Mouse (Mus musculus): ENCODE results near the gene 2900011O08Rik. TPM values are rescaled to one million over a fixed set of nuclear protein-coding genes. Genes with fewer than 3 reads are reported as not detected.

2900011O08Rik gene
- polyA plus RNA-seq, 1 experiment from 2014 or later, result 45.5 TPM

DNA sequence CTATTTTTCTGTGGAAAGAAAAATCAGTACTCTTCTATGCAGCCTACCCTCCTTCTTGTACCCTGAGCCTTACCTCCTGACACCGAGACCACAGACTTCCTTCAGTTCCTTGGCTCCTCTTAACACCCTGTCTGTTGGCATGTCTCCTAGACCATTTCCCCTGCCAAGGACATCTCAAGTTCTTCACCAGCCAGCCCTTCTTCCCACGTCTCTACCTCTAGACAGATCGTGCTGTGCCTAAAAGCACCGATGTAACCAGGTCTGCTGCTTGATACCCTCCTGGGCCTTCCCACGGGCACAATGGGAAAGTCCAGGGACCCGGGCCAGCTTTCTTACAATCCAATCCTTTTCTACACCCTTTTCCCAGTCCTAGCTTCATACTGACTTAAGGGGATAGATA is 119.5 kb downstream of the 2900011O08Rik start:
- Histone ChIP-seq H3K36me3 (replicated peaks) (peaks cover 24% of the 10 kb centered on the region), H3K9ac (no peak overlapping the region), H3K4me3 (replicated peaks) (no peak overlapping the region), H3K4me2 (no peak overlapping the region), H3K27ac (no peak overlapping the region), H3K9me3 (no peaks in the 10 kb centered on the region), H3K27me3 (no peaks in the 10 kb centered on the region), H3K4me1 (no peaks in the 10 kb centered on the region)
- 93% methylated on average over 6 of the region's 6 CpGs for WGBS
- ATAC-seq (ENCODE audit: low FRiP score), result no peak

DNA sequence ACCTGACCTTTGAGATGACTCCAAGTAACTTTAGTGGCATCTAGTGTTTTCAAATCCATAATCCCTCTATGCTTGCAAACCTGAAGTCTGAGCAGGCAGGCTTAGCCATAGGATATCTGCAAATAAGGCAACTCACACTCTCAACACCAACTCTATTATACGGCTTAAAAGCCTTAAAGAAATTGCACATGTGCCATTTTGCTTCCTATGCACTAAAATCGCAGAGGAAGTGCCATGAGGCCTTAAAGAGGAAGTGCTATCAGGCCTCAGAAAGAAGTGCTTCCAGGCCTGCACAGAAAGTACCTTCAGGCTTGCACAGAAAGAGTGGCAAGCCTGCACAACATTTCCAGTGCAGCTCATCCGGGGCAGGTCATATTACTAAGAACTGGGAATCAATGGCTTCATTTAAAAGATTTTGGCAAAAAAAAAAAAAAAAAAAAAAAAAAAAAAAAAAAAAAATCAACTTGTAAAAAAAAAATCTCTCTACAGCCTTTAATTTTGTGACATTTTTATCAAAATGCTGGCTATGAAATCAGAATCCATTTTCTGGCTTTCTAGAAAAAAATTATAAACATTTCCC is 123.3 kb downstream of the 2900011O08Rik start:
- 86% methylated on average over 3 of the region's 3 CpGs for WGBS

DNA sequence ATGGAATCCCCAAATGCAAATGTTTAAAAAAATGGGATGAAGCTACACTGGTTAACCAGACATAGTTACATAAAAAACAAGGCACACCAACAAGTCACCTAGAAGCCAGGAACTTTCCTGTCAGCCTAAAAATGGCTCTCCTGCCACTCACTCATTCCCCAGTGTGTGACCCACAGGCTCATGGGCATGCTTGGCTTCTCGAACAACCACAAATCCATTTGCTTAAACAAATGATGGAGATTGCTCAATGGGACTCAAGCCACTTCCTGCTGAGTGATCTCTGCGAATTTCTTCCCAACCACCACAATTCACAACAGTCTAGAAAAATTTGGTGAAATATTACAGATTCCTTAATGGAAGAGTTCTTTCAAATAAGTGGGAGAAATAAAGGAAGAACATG is 124.5 kb downstream of the 2900011O08Rik start:
- WGBS, result 90% methylated on average over 2 of the region's 2 CpGs
- Histone ChIP-seq H3K9ac (no peak overlapping the region), H3K27ac (no peak overlapping the region), H3K36me3 (replicated peaks) (peaks cover 66% of the 10 kb centered on the region), H3K4me1 (no peaks in the 10 kb centered on the region), H3K27me3 (no peaks in the 10 kb centered on the region), H3K4me2 (no peak overlapping the region), H3K9me3 (no peaks in the 10 kb centered on the region), H3K4me3 (replicated peaks) (no peak overlapping the region)
- no peak for ATAC-seq (ENCODE audit: low FRiP score)

More for the DNA sequence above, 123.3 kb downstream of the 2900011O08Rik start:
- Histone ChIP-seq H3K27ac (no peak overlapping the region), H3K36me3 (replicated peaks) (peaks cover 57% of the 10 kb centered on the region), H3K4me3 (replicated peaks) (no peak overlapping the region), H3K4me2 (no peak overlapping the region), H3K9ac (no peak overlapping the region), H3K9me3 (no peaks in the 10 kb centered on the region), H3K4me1 (no peaks in the 10 kb centered on the region), H3K27me3 (no peaks in the 10 kb centered on the region)
- no peak for ATAC-seq (ENCODE audit: low FRiP score)

DNA sequence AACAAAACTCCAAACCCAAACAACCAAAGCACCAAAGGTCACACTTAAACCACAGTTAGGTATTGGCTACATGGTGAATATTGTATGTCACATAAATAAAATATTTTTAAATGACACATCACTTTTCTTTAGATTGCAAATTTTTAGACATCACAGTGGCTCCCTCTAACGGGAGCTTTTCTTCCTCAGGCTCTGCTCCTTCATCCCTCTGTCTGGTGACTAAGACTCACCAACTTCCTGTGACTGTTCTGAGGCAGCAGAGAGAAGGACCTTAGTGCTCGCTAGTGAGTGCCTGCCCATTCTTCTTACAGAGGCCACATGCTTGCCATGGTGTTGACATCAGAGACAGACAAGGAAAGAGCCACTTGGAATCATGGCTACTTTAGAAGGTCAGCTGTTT is 125.7 kb downstream of the 2900011O08Rik start:
- H3K9ac ChIP-seq, result no peak overlapping the region
- no peak overlapping the region for H3K4me3 ChIP-seq (replicated peaks)
- no peak for ATAC-seq (ENCODE audit: low FRiP score)
- H3K27ac ChIP-seq, result no peak overlapping the region
- 81% methylated on average over 2 of the region's 2 CpGs for WGBS
- H3K4me1 ChIP-seq, result no peaks in the 10 kb centered on the region
- H3K4me2 ChIP-seq, result no peak overlapping the region
- H3K36me3 ChIP-seq (replicated peaks), result peaks cover 74% of the 10 kb centered on the region
- H3K9me3 ChIP-seq, result no peaks in the 10 kb centered on the region
- H3K27me3 ChIP-seq, result no peaks in the 10 kb centered on the region

DNA sequence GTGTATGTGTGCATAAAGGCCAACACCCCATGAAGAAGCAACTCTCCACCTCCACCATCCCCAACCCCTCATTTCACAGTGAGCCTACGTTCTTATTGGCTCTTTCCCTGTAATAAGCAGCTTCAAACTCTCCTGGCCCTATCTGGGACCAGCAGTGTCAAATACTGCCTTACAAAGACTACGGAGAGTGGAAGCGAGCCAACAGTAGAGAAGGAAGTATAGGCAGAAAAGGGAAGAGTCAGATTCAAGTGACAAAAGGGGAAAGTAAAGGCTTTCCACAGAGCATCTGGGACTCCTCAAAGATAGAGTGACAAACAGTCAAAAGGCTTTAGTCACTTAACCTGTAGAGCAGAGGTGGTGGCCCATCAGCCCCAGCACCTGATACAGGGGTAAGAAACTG is 126.3 kb downstream of the 2900011O08Rik start:
- H3K9ac ChIP-seq, result no peak overlapping the region
- peaks cover 80% of the 10 kb centered on the region for H3K36me3 ChIP-seq (replicated peaks)
- H3K4me1 ChIP-seq, result no peaks in the 10 kb centered on the region
- no peak overlapping the region for H3K4me2 ChIP-seq
- no peak for ATAC-seq (ENCODE audit: low FRiP score)
- no peak overlapping the region for H3K4me3 ChIP-seq (replicated peaks)
- no peak overlapping the region for H3K27ac ChIP-seq
- WGBS, result 93% methylated on average over 3 of the region's 3 CpGs
- no peaks in the 10 kb centered on the region for H3K27me3 ChIP-seq
- H3K9me3 ChIP-seq, result no peaks in the 10 kb centered on the region

- Histone ChIP-seq H3K36me3 (replicated peaks) (peaks cover 74% of the 10 kb centered on the region), H3K9ac (no peak overlapping the region), H3K27me3 (no peaks in the 10 kb centered on the region), H3K27ac (no peak overlapping the region), H3K4me1 (no peaks in the 10 kb centered on the region), H3K9me3 (no peaks in the 10 kb centered on the region), H3K4me3 (replicated peaks) (no peak overlapping the region), H3K4me2 (no peak overlapping the region)
- WGBS, result 90% methylated on average over 2 of the region's 2 CpGs
- no peak for ATAC-seq (ENCODE audit: low FRiP score)
Observed at GRCm38 (mm10) chr16:14117299-14117698, 130.9 kb downstream of the 2900011O08Rik start.

GRCm38 (mm10) chr16:14120941-14121340 is 134.5 kb downstream of the 2900011O08Rik start:
- no peak for ATAC-seq (ENCODE audit: low FRiP score)
- H3K4me1 ChIP-seq, result no peaks in the 10 kb centered on the region
- no peak overlapping the region for H3K9ac ChIP-seq
- WGBS, result 95% methylated on average over 5 of the region's 5 CpGs
- no peaks in the 10 kb centered on the region for H3K27me3 ChIP-seq
- no peak overlapping the region for H3K27ac ChIP-seq
- H3K4me2 ChIP-seq, result no peak overlapping the region
- H3K9me3 ChIP-seq, result no peaks in the 10 kb centered on the region
- H3K36me3 ChIP-seq (replicated peaks), result peaks cover 80% of the 10 kb centered on the region
- H3K4me3 ChIP-seq (replicated peaks), result no peak overlapping the region

GRCm38 (mm10) chr16:14121563-14121962 is 135.2 kb downstream of the 2900011O08Rik start:
- Histone ChIP-seq H3K9ac (no peak overlapping the region), H3K4me3 (replicated peaks) (no peak overlapping the region), H3K27me3 (no peaks in the 10 kb centered on the region), H3K36me3 (replicated peaks) (peaks cover 84% of the 10 kb centered on the region), H3K9me3 (no peaks in the 10 kb centered on the region), H3K4me1 (no peaks in the 10 kb centered on the region), H3K27ac (no peak overlapping the region), H3K4me2 (no peak overlapping the region)
- ATAC-seq (ENCODE audit: low FRiP score), result no peak
- WGBS, result 96% methylated on average over 7 of the region's 7 CpGs

DNA sequence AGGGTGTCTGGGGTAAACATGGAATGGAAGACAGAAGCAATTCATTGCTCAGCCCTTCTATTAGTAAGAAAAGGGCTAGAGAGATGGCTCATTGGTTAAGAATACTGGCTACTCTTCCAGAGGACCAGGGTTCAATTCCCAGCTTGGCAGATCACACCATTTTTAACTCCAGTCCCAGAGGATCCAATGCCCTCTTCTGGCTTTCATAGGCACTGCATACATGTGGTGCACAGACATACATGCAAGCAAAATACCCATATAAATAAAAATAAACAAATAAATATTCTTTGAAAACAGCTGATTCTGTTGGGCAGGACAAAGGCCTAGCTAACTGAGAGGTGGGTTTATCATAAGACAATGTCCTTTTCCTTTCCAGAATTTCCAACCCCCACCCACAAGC is 136.2 kb downstream of the 2900011O08Rik start:
- H3K4me2 ChIP-seq, result no peak overlapping the region
- no peak for ATAC-seq (ENCODE audit: low FRiP score)

GRCm38 (mm10) chr16:14123901-14124300 is 137.5 kb downstream of the 2900011O08Rik start:
- no peak for ATAC-seq (ENCODE audit: low FRiP score)
- Histone ChIP-seq H3K4me2 (no peak overlapping the region), H3K4me1 (no peaks in the 10 kb centered on the region), H3K27ac (no peak overlapping the region), H3K4me3 (replicated peaks) (no peak overlapping the region), H3K27me3 (no peaks in the 10 kb centered on the region), H3K9me3 (no peaks in the 10 kb centered on the region), H3K9ac (no peak overlapping the region), H3K36me3 (replicated peaks) (peaks cover 90% of the 10 kb centered on the region)
- WGBS, result 88% methylated on average over 2 of the region's 2 CpGs

More for the DNA sequence above, 136.2 kb downstream of the 2900011O08Rik start:
- Histone ChIP-seq H3K9ac (no peak overlapping the region), H3K4me1 (no peaks in the 10 kb centered on the region), H3K27me3 (no peaks in the 10 kb centered on the region), H3K36me3 (replicated peaks) (peaks cover 82% of the 10 kb centered on the region), H3K9me3 (no peaks in the 10 kb centered on the region), H3K27ac (no peak overlapping the region), H3K4me3 (replicated peaks) (no peak overlapping the region)

DNA sequence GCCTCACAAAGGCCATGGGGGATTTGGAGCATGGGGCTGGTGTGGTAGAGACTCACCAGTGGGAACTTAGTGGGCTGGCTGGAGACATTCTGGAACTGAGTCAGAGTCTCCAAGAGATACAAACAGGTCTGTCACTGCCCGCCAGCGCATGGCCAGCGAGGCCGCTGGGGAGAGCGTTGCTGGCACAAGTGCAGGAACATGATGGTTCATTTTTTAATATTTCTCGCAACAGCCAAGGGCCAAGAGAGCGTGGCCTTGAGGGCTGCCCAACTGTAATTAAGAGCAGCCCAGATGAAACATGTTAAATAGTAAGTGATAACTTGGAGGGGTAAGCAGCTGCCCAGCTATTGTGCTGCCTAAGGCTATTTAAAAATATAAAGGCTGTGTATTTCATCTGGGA is 138.3 kb downstream of the 2900011O08Rik start:
- no peak overlapping the region for H3K4me3 ChIP-seq (replicated peaks)
- H3K4me2 ChIP-seq, result no peak overlapping the region
- WGBS, result 95% methylated on average over 7 of the region's 7 CpGs
- H3K9ac ChIP-seq, result no peak overlapping the region
- no peaks in the 10 kb centered on the region for H3K27me3 ChIP-seq
- no peak for ATAC-seq (ENCODE audit: low FRiP score)
- H3K27ac ChIP-seq, result no peak overlapping the region
- no peaks in the 10 kb centered on the region for H3K9me3 ChIP-seq
- no peaks in the 10 kb centered on the region for H3K4me1 ChIP-seq
- peaks cover 95% of the 10 kb centered on the region for H3K36me3 ChIP-seq (replicated peaks)

GRCm38 (mm10) chr16:14125253-14125652 is 138.8 kb downstream of the 2900011O08Rik start:
- H3K36me3 ChIP-seq (replicated peaks), result peaks cover 96% of the 10 kb centered on the region
- no peak for ATAC-seq (ENCODE audit: low FRiP score)
- H3K27ac ChIP-seq, result no peak overlapping the region
- no peaks in the 10 kb centered on the region for H3K4me1 ChIP-seq
- no peak overlapping the region for H3K4me2 ChIP-seq
- H3K4me3 ChIP-seq (replicated peaks), result no peak overlapping the region
- no peak overlapping the region for H3K9ac ChIP-seq
- H3K9me3 ChIP-seq, result no peaks in the 10 kb centered on the region
- 97% methylated on average over 1 of the region's 1 CpGs for WGBS
- no peaks in the 10 kb centered on the region for H3K27me3 ChIP-seq

GRCm38 (mm10) chr16:14128977-14129376 is 142.6 kb downstream of the 2900011O08Rik start:
- Histone ChIP-seq H3K4me3 (replicated peaks) (no peak overlapping the region), H3K9me3 (no peaks in the 10 kb centered on the region), H3K4me1 (no peaks in the 10 kb centered on the region), H3K36me3 (replicated peaks) (peaks cover 91% of the 10 kb centered on the region), H3K9ac (no peak overlapping the region), H3K4me2 (no peak overlapping the region), H3K27ac (no peak overlapping the region), H3K27me3 (no peaks in the 10 kb centered on the region)
- ATAC-seq (ENCODE audit: low FRiP score), result no peak

All from forebrain, embryonic 12.5 days (tissue).